Mouse (Mus musculus) adrenal gland, adult 18-20 months (tissue): Measurements from ENCODE around the gene Akap13. TPM values are rescaled to one million over a fixed set of nuclear protein-coding genes. Genes with fewer than 3 reads are reported as not detected.

Experiments used
- DNase-seq, 2 experiments: peaks; one replicate each; pipeline ENCODE4 v3.0.0; 2021 to 2022; ENCODE audit warnings: low spot score in 2 of 2
- total RNA-seq, 2 experiments: library from RNA; stranded (reverse); gene quantifications; 1 replicate in 1 of 2; 2 replicates in 1 of 2; pipeline ENCODE4 v1.2.3; 2021

Gene Akap13
- total RNA-seq, 2 experiments from 2014 or later, result 72.4 to 79.4 TPM

- no peak for DNase-seq
These were observed 60.1 kb downstream of the Akap13 start for GRCm38 (mm10) chr7:75515472-75515871.

DNA sequence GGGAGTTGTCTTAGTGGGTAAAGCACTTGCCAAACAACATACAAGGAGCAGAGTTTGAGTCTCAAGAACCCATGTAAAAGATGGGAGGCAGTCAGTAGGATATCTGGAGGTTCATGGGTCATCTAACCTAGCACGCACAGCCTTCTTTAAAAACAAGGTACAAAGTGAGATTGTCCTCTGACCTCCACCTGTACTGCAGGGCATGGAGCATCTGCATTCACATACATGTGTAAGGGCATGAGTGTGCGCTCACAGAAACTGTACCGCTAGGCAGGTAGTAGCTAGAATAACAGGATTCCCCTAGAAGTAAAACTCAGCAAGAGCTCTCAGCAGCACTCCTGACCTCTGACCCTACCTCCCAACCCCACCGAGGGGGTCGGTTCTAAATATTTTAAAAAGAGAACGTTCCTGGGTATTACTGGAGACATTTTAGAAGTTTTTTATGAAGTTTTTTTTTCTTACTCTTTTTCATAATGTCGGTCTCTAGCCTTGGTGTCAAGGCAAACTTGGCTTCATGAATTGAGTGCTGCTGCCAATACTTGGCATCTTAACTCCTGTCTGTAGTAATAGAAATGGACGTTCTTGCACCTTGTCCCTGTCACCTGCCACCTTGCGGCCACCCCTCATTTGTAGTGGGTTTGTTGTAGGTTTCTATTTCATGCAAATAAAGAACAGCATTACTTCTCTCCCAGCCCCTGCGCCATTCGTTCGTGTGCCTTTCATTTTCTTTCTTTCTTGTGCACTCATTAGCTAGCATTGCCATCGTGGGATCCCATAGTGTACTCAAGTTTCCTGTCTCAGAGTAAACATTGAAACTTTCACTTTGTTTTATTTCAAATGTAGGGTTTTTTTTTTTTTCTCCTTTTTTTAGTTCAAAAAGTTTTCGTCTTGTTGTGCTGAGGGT is 61.6 kb downstream of the Akap13 start:
- no peak for DNase-seq

- DNase-seq, result no peak
These were observed 65.2 kb downstream of the Akap13 start for GRCm38 (mm10) chr7:75520531-75520930.

DNA sequence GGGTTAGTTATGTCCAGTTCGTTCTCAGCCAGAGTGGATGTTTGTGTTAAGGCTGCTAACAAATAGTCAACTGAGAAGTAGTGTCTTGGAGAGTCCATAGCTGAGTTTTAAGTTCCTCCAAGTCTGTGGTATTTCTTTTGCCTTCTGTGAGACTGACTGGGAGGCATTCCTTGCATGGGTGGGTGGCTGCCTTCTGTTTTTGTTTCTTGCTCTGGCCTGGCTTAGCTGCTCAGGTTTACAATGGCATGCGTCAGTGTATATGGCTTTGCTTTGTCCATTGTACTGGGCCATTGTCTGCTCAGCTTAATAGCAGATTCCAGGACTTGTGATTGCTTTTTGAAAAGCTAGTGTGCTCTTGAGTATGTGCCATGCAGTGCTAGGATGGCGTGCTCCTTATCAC is 65.9 kb downstream of the Akap13 start:
- no peak for DNase-seq

- no peak for DNase-seq
These were observed 66.9 kb downstream of the Akap13 start for GRCm38 (mm10) chr7:75522226-75522625.

DNA sequence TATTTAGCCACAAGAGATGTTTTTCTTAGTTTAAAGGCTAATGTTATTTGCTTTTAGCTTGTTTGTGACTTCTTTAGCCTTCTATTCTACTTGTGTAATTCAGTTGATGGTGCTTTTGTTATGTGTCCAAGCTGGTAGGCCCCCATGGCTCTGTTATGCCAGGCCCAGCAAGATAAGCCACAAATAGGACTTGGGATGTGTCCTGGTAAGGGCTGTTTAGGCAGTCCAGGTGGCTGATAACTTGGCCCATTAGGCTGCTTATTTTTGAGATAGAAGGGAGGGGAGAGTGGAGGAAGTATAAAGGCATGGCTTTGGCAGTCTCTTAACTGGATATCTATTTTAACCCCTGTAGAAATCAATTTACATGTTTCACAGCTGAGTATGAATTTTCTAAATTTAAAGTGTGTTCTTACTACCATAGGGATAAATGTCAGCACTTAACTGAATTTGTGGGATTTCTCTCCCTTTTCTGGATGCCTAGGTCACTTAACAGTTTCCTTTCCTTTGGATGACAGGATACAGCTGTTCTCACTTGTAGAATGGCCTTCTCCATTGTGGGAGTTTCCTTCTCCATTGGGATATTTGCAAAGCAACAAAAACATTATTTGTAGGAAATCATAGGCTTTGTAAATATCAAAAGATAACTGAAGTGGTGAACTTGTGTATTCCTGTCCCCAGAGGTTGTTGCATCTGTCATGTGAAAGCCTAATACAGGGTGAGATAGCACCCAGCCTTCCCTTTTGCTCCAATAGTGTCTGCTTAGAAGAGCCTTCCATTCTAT is 69.6 kb downstream of the Akap13 start:
- DNase-seq, result no peak

DNA sequence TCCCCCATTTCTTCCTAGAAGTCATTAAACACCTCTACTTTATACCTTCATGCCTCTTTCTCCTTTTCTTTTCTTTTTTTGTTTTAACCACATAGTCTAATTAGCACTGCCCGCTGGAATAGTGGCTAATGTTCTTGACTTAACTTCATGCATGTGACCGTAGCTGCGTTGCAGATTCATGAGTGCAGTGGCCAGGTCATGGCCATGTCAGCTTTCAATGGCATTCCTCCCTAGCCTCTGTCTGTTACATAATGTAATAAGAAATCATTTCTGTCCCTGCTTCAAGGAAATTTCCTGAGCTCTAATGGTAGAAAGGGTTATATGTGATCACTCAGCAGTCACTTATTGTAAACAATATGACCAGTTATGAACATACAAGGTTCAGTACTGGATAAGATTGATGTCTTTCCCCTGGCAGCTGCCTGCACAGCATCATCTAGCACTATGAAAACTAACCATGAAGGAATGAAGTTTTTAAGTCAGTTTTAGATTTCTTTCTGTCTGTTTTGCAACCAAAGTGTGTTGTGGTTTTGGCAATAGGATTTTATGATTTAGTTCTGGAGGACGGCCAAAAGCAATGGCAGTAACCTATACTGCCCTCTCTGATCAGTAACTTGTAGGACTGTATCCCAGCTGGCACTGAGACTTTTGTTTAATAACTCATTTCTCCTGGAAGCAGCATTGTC is 70.5 kb downstream of the Akap13 start:
- peak in 1 of 2 experiments; percentile 29 for DNase-seq

- DNase-seq, result no peak
These were observed 73.4 kb downstream of the Akap13 start for GRCm38 (mm10) chr7:75528751-75529150.

- DNase-seq, result no peak
These were observed 74.6 kb downstream of the Akap13 start for GRCm38 (mm10) chr7:75529857-75530437.

DNA sequence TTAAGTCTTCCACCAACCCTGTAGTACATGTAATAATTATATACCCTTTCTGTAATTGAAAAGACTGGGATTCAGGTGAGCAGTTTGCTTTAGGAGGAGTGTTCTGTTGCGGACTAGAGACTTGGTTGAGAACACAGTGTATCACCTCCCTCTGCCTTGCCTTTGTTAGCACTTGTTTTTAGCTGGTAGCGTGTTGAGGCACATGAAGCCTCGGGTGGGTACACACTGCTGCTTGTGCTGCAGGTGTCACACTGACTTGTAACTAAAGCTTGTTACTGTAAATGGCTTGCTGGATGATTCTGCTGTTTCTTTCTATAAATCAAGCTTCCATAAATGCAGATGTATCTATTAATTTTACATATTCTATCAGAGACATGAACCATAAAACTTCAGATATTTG is 75.3 kb downstream of the Akap13 start:
- DNase-seq, result no peak

DNA sequence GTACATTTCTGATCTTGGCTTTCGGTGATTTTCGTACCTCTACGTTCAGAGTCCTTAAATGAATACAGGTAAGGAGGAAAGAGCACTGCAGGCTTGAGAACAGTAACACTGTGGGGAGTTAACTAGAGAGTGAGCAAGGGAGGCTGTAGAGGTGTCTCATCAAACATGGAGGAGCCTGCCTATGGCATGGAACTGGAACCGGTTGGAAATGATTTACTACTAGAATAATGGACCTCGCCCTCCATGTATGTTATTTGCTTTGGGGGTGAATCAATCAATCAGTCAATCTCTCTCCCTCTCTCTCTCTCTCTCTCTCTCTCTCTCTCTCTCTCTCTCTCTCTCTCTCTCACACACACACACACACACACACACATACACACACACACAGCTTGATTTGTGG is 77.7 kb downstream of the Akap13 start:
- DNase-seq, result no peak

DNA sequence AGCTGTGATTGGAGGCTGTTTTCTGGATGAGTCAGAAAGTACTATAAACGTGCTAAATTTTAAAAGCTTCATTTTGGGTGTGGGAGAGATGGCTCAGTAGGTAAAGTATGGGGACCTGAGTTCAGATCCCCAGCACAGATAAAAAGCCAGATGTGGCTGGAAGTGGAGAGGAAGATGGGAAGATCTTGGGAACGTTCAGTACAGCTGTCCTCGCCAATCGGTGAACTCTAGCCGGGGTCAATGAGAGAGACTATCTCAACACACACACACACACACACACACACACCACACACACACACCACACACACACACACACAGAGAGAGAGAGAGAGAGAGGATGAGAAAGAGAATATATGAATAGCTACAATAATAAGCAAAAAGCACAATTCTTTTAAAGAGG is 81.0 kb downstream of the Akap13 start:
- no peak for DNase-seq

DNA sequence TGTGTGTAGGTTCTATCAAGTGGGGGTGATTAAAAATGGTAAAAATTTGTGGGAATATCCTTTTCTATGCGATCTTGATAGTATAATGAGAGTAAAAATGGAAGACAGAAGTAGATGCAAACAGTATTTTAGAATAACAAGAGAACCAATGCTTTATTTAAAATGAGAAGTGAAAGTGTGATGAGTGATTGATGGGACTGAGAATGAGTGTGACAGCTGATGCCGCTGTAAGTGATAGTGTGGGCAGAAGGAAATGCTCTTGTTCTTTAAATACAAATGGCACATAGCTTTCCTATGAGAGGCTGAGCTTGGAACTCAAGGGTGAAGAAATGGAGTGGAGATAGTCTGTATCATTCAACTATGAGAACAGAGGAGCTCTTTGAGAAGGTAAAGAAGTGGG is 82.2 kb downstream of the Akap13 start:
- no peak for DNase-seq

DNA sequence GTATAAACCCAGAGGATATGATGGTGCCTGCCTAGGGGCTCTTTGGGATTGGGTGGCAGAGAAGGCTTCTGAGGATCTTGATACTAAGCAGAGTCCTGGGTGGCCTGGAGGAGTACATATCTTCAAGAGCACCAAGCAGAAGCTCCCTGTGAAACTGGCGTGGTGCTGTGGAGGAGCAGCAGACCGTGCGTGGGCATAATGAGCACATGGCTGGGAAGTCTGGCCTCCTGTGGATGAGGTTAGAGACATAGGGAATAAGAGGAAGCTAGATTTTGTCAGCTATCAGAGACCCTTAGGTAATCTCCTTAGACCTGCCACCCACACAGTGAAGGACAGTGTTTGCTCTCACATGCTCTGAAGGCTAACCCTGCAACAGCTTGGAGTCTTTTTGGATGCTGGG is 83.2 kb downstream of the Akap13 start:
- no peak for DNase-seq

DNA sequence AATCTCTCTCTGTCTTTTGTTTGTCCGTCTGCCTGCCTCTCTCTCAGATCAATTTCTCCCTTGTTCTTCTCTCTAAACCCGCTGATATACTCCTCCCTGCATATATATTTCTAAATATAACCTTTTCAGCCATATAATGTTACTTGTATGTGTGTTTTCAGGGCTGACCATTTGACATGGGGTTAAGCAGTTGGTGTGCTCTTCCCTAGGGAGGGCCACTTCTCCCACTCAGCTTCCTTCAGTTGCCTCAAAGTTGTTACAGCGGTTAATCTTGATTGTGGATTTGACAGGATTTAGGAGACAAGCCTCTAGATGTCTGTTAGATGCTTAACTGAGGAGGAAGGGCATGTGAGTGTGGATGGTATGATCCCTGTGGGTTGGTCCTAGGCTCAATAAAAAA is 83.8 kb downstream of the Akap13 start:
- no peak for DNase-seq

GRCm38 (mm10) chr7:75549856-75550255 is 94.5 kb downstream of the Akap13 start:
- DNase-seq, result no peak

DNA sequence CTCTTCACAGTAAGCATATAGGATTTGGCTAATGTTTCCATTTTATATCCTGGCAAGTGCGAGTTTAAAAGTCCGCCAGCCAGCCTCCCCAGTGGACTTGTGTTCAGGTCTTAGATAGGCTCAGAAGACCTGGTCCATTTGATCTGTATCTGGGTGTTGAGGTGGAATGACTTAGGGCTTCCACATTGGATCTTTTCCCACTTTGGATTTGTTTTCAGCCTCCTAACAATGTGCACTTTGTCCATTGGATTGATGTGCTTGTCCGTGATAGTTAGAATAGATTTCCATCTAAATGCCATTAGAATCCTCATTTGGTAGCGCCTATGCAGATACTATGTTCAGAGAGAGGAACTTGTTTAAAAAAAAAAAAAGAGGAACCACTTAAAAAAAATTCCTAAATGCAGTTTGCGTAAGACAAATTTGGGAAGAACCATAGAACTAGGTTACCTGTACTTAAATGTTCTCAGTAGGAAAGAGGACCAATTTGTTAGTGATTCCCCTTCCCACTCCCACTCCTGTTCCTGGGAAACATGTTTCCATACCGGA is 95.5 kb downstream of the Akap13 start:
- no peak for DNase-seq

DNA sequence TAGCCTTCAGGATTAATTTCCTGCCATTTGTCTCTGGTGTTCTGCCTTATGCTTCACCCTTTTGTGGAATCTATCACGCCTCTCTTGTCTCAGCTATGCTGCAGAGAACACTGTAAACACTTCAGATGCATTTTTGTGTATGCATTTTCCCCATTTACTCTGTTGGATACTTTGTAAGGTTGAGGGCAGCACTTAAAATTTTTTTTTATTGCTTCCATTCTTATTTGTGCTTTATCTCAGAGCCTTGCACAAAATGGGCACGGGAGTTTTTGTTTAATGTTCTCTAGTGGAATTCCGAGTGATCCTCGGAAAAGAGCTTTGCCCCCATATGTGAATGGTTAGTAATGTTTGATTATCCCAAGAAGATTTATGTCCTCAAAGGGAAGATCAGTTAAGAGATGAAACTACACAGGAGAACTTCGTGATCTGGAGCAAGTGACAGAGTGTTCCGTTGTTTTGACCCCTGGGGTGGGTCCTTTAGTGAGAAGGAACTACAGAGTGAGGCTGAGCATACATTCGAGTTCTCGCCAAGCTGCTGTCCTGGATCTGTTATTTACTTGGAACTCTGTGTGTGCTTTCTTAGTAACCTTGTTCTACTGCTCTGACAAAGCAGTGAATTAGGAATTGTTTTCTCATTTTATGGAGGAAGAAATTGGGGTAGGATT is 97.8 kb downstream of the Akap13 start:
- no peak for DNase-seq

DNA sequence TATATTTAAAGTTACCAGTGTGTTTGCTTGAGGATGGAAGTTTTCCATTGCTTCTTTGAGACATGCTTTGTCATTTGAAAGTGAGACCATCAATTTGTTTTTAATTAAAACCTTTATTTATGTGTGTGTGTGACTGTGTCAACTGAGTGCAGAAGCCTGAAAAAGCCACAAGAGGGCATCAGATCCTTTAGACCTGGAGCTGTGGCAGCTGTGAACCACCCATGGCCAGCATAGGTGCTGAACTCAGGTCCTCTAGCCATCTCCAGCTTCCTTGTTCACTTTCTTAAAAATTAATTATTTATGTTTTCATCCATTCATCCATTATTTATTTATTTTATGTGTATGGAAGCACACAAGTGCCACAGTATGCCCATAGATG is 98.3 kb downstream of the Akap13 start:
- DNase-seq, result no peak

GRCm38 (mm10) chr7:75554065-75554464 is 98.7 kb downstream of the Akap13 start:
- no peak for DNase-seq

- no peak for DNase-seq
These were observed 100.6 kb downstream of the Akap13 start for GRCm38 (mm10) chr7:75555940-75556339.
